Mouse (Mus musculus): ENCODE data around the gene Spsb4.

DNA sequence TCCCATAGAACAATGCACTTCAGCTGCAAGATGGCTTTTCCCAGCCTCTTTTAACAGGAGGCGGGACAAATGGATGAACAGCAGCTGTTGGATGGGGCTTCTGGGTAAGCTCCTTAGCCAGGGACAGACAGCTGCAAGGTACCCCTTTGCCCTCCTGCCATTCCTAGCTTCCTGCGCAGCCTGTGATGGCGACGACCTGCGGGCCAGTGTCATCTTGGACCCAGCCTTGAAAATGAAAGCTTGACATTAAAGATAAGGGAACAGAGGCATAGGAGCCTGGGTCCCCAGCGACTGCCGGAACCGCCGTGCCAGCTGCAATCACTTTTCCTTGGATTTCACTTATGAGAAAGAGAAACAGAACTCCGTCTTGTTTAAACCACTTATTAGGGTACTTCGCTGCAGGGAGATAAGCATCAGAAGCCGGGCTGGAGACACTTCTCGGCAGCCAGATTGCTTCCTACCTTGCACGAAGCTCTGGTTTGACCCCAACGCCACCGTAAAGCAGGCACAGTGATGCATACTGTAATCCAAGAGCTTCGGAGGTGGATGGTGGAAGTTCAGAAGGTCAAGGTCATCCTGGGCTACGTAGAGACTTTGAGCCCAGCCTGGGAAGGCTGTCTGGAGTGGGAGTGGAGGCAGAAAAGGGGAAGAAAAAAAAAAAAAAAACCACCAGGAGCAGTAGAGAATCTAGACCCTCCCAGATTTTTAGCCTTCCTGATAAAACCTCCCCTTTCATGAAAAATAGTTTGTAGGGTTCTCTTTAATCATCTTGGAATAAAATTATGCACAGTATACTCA is 38.1 kb upstream of the Spsb4 start:
- TF ChIP-seq GATA1 (IDR thresholded peaks at IDR 0.05; ENCODE audit: low read length), result no peak
- no peak for TF ChIP-seq TAL1 (IDR thresholded peaks at IDR 0.05; ENCODE audit: low read length)

Data from erythroblast, embryonic 14.5 days (primary cell).